Mouse (Mus musculus) left cerebral cortex, adult 9 months (tissue): ENCODE measurements at regions not wholly inside any gene's neighbourhood (a gene's known extent, or its start where the extent isn't known, plus 50 kb on each side); places are given as distances from the start of the nearest gene placed in this dataset.
A peak's percentile ranks its signal among the peaks of the same experiment; 100 is the strongest.

Source experiments
- DNase-seq, 2 experiments: peaks; one replicate each; pipeline ENCODE4 v3.0.0; 2022; ENCODE audit warnings: low spot score in 2 of 2

- DNase-seq: no peak
Observed at GRCm38 (mm10) chr11:111273651-111274050, 207.7 kb downstream of the Kcnj2 start.

- no peak for DNase-seq
Observed at GRCm38 (mm10) chr11:111280769-111281168, 214.8 kb downstream of the Kcnj2 start.

GRCm38 (mm10) chr11:111281237-111282160, 215.5 kb downstream of the Kcnj2 start:
- DNase-seq: peak; percentile 23 to 61

GRCm38 (mm10) chr11:111282283-111282682, 216.3 kb downstream of the Kcnj2 start:
- no peak for DNase-seq

GRCm38 (mm10) chr11:111290537-111290936, 224.6 kb downstream of the Kcnj2 start:
- DNase-seq: no peak

GRCm38 (mm10) chr11:111296309-111296721, 230.4 kb downstream of the Kcnj2 start:
- no peak for DNase-seq

GRCm38 (mm10) chr11:111312802-111313201, 246.8 kb downstream of the Kcnj2 start:
- no peak for DNase-seq

GRCm38 (mm10) chr11:111313566-111313965, 247.6 kb downstream of the Kcnj2 start:
- no peak for DNase-seq

- no peak for DNase-seq
Observed at GRCm38 (mm10) chr11:111321576-111321975, 255.6 kb downstream of the Kcnj2 start.

GRCm38 (mm10) chr11:111324453-111325010, 258.6 kb downstream of the Kcnj2 start:
- peak in 1 of 2 experiments; percentile 30 for DNase-seq

- no peak for DNase-seq
Observed at GRCm38 (mm10) chr11:111326915-111327314, 261.0 kb downstream of the Kcnj2 start.

GRCm38 (mm10) chr11:111328258-111328657, 262.3 kb downstream of the Kcnj2 start:
- no peak for DNase-seq

GRCm38 (mm10) chr11:111331592-111331991, 265.6 kb downstream of the Kcnj2 start:
- DNase-seq: peak in 1 of 2 experiments; percentile 10

GRCm38 (mm10) chr11:111333021-111333420, 267.1 kb downstream of the Kcnj2 start:
- DNase-seq: peak in 1 of 2 experiments; percentile 26

GRCm38 (mm10) chr11:111347562-111347961, 281.6 kb downstream of the Kcnj2 start:
- no peak for DNase-seq

GRCm38 (mm10) chr11:111350028-111350427, 284.1 kb downstream of the Kcnj2 start:
- DNase-seq: no peak

GRCm38 (mm10) chr11:111363363-111363762, 297.4 kb downstream of the Kcnj2 start:
- no peak for DNase-seq

GRCm38 (mm10) chr11:111377165-111377564, 311.2 kb downstream of the Kcnj2 start:
- DNase-seq: no peak

GRCm38 (mm10) chr11:111379842-111380241, 313.9 kb downstream of the Kcnj2 start:
- DNase-seq: no peak

GRCm38 (mm10) chr11:111398706-111399105, 332.7 kb downstream of the Kcnj2 start:
- no peak for DNase-seq

- DNase-seq: no peak
Observed at GRCm38 (mm10) chr11:111409266-111409665, 343.3 kb downstream of the Kcnj2 start.

- no peak for DNase-seq
Observed at GRCm38 (mm10) chr11:111424871-111425270, 358.9 kb downstream of the Kcnj2 start.

- no peak for DNase-seq
Observed at GRCm38 (mm10) chr11:111426715-111427114, 360.8 kb downstream of the Kcnj2 start.
